Mouse (Mus musculus) heart, postnatal 25 days (tissue): ENCODE measurements at regions not wholly inside any gene's neighbourhood (a gene's known extent, or its start where the extent isn't known, plus 50 kb on each side); places are given as distances from the start of the nearest gene placed in this dataset.

Experiments used
- DNase-seq: peaks from one replicate; pipeline ENCODE4 v3.0.0; 2022; ENCODE audit warnings: low spot score
- intact Hi-C: fragments of 180-260 bp; cut with DNase I; formaldehyde crosslinking; loops from one replicate; pipeline ENCODE4 v1.15.1; 2025

- DNase-seq = no peak
- intact Hi-C loops = no loop called here
Measured at GRCm38 (mm10) chr8:112933815-112934214, 364.0 kb downstream of the Cntnap4 start.

GRCm38 (mm10) chr8:112935411-112935810 lies 365.6 kb downstream of the Cntnap4 start:
- intact Hi-C loops = no loop called here

GRCm38 (mm10) chr8:112935897-112936719 lies 366.3 kb downstream of the Cntnap4 start:
- DNase-seq = no peak
- intact Hi-C loops = no loop called here

More at GRCm38 (mm10) chr8:112935411-112935810, 365.6 kb downstream of the Cntnap4 start:
- no peak for DNase-seq

DNA sequence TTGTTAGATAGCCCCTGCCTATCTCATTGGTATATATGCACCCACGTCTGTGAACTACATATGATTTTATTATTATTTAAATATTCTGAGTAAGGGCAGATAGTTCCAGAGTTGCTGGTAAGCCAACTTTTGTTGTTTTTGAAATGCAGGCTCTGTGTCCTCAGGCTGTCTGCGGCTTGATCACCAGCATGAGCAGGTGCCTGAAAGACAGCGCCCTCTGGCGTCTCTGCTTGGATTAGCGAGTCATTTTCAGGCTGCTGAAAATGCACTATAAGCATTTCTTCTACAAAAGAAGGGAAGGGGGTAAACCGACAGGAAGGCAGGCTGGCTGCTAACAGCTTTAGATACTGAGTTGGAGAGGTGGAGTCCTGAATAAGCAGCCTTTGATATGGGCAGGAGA lies 402.6 kb downstream of the Cntnap4 start:
- intact Hi-C loops = loop anchor here (5.0 kb wide), 2 partner anchors 910 to 925 kb away; no protein-coding TSS in a partner anchor
- no peak for DNase-seq

DNA sequence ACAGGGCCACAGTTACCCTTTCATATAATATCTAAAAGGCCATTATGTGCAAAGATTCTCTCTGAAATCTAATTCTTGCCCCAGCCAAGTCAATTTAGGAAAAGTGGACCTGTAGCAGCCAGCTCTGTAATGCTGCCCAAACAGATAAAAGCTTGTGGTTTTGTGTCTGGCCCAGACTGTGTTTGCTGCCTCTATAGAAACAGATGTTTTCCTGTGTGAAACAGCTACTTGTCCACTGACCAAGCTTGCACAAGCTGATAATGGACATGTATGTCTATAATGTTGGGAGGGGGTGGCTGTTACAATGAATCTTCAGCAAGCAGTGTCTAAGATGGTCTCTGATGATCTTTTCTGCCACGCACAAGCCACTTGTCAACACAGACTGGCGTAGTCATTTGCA lies 405.9 kb downstream of the Cntnap4 start:
- intact Hi-C loops = no loop called here
- DNase-seq = no peak

DNA sequence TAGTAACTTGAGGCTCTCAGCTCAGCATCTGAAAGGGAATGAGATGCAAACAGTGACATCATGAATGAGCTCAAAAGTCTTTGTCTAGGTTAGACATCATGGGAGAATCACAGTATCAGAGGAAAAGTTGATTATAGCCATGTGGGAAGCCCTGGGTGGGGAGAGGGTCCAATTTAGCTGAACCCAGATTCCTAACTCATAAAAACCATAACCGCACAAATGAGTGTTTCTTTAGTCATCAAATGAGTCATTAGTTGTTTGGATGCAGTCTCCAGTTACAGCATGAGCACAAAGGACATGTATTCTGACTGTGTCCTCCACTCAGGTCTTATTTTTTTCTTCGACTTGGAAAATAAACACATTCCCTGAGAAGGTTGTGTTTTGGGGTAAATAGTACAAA lies 406.5 kb downstream of the Cntnap4 start:
- DNase-seq = no peak
- intact Hi-C loops = no loop called here

DNA sequence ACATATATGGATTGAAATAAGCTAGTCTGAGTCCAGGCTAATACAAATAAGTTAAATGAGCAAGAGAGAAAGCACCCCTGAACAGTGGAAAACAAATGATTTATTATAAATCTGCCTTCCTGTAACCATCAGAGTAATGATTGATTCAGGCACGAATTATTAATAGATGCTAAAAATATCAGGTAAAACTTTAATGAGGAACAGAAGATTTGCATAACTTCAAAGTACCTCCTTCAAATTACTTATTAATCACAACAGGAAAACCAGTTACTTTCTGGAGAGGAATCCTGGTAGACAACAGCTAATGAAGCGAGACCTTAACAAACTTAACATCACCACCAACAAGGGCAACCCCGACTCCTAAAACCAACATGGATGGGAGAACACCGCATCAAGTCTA lies 423.9 kb downstream of the Cntnap4 start:
- intact Hi-C loops = no loop called here

GRCm38 (mm10) chr8:113007356-113007755 lies 437.5 kb downstream of the Cntnap4 start:
- no peak for DNase-seq
- intact Hi-C loops = no loop called here

More for the DNA sequence above, 423.9 kb downstream of the Cntnap4 start:
- DNase-seq = no peak

DNA sequence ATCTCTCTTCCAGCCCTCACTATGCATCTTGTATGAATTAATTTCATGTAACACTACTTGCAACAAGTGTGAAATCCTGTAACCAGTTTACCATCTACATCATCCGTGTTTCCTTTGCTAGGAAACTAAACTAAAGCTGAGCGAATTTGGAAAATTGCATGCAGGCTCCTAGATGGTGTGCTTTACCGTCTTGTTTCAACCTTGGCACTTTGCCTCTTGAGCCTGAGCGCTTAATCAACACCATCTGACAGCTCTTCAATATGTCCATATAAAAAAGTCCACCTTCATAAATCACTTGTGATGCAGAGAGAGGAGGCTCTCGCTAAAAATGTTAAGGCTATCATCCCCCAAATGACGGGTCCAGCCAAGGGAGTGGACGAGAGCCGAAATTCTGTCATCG lies 459.0 kb downstream of the Cntnap4 start:
- DNase-seq = no peak
- intact Hi-C loops = no loop called here

DNA sequence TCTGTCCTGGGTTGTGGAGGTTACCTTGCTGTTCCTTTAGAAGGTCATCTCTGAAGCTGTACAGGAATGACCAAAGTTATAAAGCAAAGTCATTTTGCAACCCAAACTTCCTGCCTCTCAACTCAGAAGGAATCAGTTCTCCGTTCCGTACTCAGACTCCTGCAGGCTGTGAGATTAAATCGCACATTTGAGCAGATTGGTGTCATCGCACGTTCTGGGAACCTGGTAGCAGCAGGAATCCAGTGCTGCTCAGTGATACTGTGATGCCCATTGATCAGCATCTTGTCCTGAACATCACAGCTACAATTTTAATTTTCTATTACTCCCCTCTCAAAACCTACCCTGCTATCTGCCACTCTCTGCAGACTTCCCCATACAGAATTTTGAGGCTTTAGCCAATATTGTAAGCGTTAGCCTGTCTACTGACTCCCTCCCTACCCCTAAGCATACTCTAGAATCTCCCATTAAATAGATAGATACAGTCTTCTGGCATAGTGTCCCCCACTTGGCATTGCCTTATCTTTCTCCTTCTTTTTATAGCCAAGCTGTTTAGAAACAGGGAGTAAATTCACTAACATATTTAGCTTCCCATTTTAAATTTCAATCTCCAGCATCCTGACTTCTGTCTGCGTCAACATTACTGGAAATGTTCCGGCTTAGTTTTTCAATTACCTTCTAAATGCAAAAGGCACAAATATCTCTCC lies 482.1 kb downstream of the Cntnap4 start:
- intact Hi-C loops = no loop called here
- DNase-seq = no peak

- intact Hi-C loops = no loop called here
- no peak for DNase-seq
Measured at GRCm38 (mm10) chr8:113065246-113066169, 495.7 kb downstream of the Cntnap4 start.

- intact Hi-C loops = no loop called here
- no peak for DNase-seq
Measured at GRCm38 (mm10) chr8:113066170-113066708, 496.4 kb downstream of the Cntnap4 start.

GRCm38 (mm10) chr8:113083976-113084375 lies 514.1 kb downstream of the Cntnap4 start:
- intact Hi-C loops = no loop called here
- DNase-seq = no peak

DNA sequence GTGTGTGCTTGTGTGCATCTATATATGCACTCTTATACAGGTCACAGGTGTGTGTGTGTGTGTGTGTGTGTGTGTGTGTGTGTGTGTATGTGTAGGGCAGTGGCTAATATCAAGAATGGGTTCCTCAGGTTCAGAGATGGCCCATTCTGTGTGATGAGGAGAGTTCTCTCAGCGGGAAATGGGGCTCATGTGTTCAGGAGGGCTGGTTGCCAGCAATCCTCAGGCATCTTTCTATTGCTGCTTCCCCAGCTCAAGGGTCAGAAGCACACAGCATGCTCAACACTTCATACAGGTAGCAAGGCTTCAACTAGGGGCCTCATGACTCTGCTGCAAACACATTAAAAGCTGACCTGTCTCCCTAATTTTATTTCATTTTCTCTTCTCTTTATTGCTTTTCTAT lies 517.7 kb downstream of the Cntnap4 start:
- intact Hi-C loops = no loop called here
- no peak for DNase-seq

DNA sequence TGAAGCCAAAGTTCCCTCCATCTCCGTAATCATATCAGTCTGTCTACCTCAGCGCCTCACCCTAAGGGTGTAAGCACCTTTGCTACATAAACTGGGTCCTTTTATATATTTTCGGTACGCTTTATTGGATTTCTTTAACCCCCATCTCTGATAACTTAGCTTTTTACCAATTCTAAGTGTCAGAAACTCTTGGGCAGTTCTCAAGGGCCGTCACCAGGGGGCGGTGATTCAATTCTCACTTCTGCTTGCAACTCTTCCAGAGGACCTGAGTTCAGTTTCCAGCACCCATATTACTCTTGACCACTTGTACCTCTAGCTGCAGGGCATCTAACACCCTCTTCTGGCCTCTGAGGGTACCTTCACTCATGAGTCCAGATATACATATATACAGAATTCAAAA lies 523.7 kb upstream of the Mon1b start:
- DNase-seq = no peak

GRCm38 (mm10) chr8:113114165-113114700 lies 521.2 kb upstream of the Mon1b start:
- intact Hi-C loops = loop anchor here (5.0 kb wide), 2 partner anchors 303 to 518 kb away; no protein-coding TSS in a partner anchor

More for the DNA sequence above, 523.7 kb upstream of the Mon1b start:
- intact Hi-C loops = loop anchor here (5.0 kb wide), 2 partner anchors 306 to 521 kb away; no protein-coding TSS in a partner anchor

DNA sequence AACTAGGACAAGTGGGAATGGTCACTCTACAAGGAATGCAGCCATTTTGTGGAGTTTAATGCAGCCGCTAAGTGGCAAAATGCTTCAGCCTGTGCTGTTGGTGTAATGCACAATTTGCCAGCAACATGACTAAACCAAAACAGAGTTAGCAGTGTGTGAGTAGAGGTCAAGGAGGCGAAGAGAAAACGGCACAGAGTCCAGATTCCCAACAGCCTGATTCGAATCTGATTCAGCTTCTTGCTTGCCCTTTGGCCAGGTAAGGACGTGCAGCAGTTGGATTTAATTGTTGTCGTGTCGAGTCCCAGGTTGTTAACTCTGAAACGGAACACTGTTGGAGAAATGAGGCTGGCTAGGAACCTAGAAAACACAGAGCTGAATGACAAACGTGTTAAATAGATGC lies 518.1 kb upstream of the Mon1b start:
- intact Hi-C loops = no loop called here
- no peak for DNase-seq

More at GRCm38 (mm10) chr8:113114165-113114700, 521.2 kb upstream of the Mon1b start:
- no peak for DNase-seq

GRCm38 (mm10) chr8:113125586-113125985 lies 509.8 kb upstream of the Mon1b start:
- intact Hi-C loops = no loop called here
- DNase-seq = no peak

GRCm38 (mm10) chr8:113137361-113137760 lies 498.0 kb upstream of the Mon1b start:
- DNase-seq = no peak
- intact Hi-C loops = no loop called here
